Mouse (Mus musculus): ENCODE measurements at regions not wholly inside any gene's neighbourhood (a gene's known extent, or its start where the extent isn't known, plus 50 kb on each side); places are given as distances from the start of the nearest gene placed in this dataset.

DNA sequence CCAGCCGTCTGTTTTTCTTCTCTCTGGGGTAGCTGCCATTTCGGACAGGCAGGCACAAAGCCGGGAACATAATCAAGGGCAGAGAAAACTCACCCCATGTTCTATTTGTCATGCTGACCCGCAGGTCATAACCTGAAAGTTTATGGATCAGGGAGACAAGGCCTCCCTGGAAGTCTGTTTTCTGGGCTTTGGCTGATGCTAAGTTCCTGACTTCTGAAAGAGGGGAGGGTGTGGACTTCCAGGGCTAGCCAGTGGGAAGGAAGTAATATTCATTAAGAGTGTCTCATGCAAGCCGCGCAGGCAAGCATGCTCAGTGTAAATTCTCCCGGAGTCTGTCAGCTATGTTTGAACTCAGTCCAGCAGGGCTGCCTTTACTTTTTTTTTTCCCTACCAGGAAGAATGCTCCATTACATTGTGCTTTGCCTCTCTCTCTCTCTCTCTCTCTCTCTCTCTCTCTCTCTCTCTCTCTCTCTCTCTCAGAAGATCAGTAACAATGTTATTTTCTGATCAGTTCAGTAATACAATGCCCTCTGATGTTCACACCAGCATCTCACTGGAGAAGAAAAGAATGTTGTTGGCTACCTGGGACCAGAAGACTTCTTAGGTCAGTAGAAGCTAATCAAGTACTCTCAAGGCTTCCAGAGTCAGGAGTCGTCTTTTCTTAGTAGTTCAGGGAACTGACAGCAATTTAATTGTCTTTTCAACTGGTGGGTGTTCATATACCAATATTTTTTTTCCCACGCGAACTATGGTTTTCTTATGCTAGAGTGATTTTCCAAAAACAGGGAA is 165.5 kb upstream of the Ubash3b start:
- no peak for TF ChIP-seq TAL1 (IDR thresholded peaks at IDR 0.05; ENCODE audit: low read length)
- no peak for TF ChIP-seq GATA1 (IDR thresholded peaks at IDR 0.05; ENCODE audit: low read length)
- no peaks in the 10 kb centered on the region for H3K4me1 ChIP-seq (ENCODE audit: control insufficient read depth)
- no peak overlapping the region for H3K4me3 ChIP-seq (replicated peaks)
- H3K9me3 ChIP-seq (ENCODE audit: control insufficient read depth, low read length), result no peaks in the 10 kb centered on the region
- no peaks in the 10 kb centered on the region for H3K27me3 ChIP-seq (ENCODE audit: control insufficient read depth)
- H3K36me3 ChIP-seq (ENCODE audit: control insufficient read depth), result no peaks in the 10 kb centered on the region

DNA sequence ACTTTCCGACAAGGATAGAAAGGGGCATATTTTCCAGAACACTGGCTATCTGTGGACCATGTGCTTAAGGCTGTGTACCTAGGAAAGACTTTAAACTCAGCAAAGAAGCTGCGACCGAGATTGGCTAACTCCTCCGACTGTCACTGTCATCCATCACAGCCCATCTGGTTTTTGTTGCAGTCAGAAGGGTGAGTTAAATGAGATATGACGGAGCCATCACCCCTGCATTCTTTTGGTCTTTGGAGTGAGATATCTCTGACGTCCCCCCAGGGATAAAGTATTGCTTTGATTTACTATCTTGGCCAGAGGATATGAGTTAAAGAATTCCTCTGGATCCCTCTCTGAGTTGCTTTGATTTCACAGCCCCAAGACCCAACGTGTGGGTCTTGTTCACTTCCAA is 160.0 kb upstream of the Ubash3b start:
- Histone ChIP-seq H3K4me3 (replicated peaks) (no peak overlapping the region), H3K4me1 (ENCODE audit: control insufficient read depth) (no peaks in the 10 kb centered on the region), H3K27me3 (ENCODE audit: control insufficient read depth) (no peaks in the 10 kb centered on the region), H3K9me3 (ENCODE audit: control insufficient read depth, low read length) (0 out of 2 replicates have a peak, but pooled peaks cover 2% of the 10 kb centered on the region), H3K36me3 (ENCODE audit: control insufficient read depth) (no peaks in the 10 kb centered on the region)
- TF ChIP-seq GATA1 (IDR thresholded peaks at IDR 0.05; ENCODE audit: low read length) (no peak), TAL1 (IDR thresholded peaks at IDR 0.05; ENCODE audit: low read length) (no peak)

GRCm38 (mm10) chr9:41319066-41319465 is 157.6 kb upstream of the Ubash3b start:
- Histone ChIP-seq H3K4me1 (ENCODE audit: control insufficient read depth) (no peaks in the 10 kb centered on the region), H3K27me3 (ENCODE audit: control insufficient read depth) (no peaks in the 10 kb centered on the region), H3K4me3 (replicated peaks) (no peak overlapping the region), H3K9me3 (ENCODE audit: control insufficient read depth, low read length) (0 out of 2 replicates have a peak, but pooled peaks cover 2% of the 10 kb centered on the region), H3K36me3 (ENCODE audit: control insufficient read depth) (no peaks in the 10 kb centered on the region)
- no peak for TF ChIP-seq TAL1 (IDR thresholded peaks at IDR 0.05; ENCODE audit: low read length)
- TF ChIP-seq GATA1 (IDR thresholded peaks at IDR 0.05; ENCODE audit: low read length), result no peak

GRCm38 (mm10) chr9:41306229-41306628 is 144.7 kb upstream of the Ubash3b start:
- Histone ChIP-seq H3K27me3 (ENCODE audit: control insufficient read depth) (no peaks in the 10 kb centered on the region; the same call in 1 of the 2 replicates), H3K36me3 (ENCODE audit: control insufficient read depth) (no peaks in the 10 kb centered on the region), H3K4me3 (replicated peaks) (no peak overlapping the region), H3K9me3 (ENCODE audit: control insufficient read depth, low read length) (no peaks in the 10 kb centered on the region), H3K4me1 (ENCODE audit: control insufficient read depth) (no peaks in the 10 kb centered on the region)
- TF ChIP-seq TAL1 (IDR thresholded peaks at IDR 0.05; ENCODE audit: low read length), result no peak
- no peak for TF ChIP-seq GATA1 (IDR thresholded peaks at IDR 0.05; ENCODE audit: low read length)

- Histone ChIP-seq H3K27me3 (ENCODE audit: control insufficient read depth) (no peaks in the 10 kb centered on the region; the same call in 1 of the 2 replicates), H3K4me3 (replicated peaks) (no peak overlapping the region), H3K9me3 (ENCODE audit: control insufficient read depth, low read length) (no peaks in the 10 kb centered on the region), H3K36me3 (ENCODE audit: control insufficient read depth) (no peaks in the 10 kb centered on the region), H3K4me1 (ENCODE audit: control insufficient read depth) (no peaks in the 10 kb centered on the region)
- TF ChIP-seq TAL1 (IDR thresholded peaks at IDR 0.05; ENCODE audit: low read length), result no peak
- no peak for TF ChIP-seq GATA1 (IDR thresholded peaks at IDR 0.05; ENCODE audit: low read length)
Measured at GRCm38 (mm10) chr9:41303494-41303828, 142.0 kb upstream of the Ubash3b start.

GRCm38 (mm10) chr9:41302809-41303493 is 141.5 kb upstream of the Ubash3b start:
- Histone ChIP-seq H3K4me3 (replicated peaks) (no peak overlapping the region), H3K9me3 (ENCODE audit: control insufficient read depth, low read length) (no peaks in the 10 kb centered on the region), H3K36me3 (ENCODE audit: control insufficient read depth) (no peaks in the 10 kb centered on the region), H3K4me1 (ENCODE audit: control insufficient read depth) (no peaks in the 10 kb centered on the region), H3K27me3 (ENCODE audit: control insufficient read depth) (no peaks in the 10 kb centered on the region; the same call in 1 of the 2 replicates)
- no peak for TF ChIP-seq TAL1 (IDR thresholded peaks at IDR 0.05; ENCODE audit: low read length)
- TF ChIP-seq GATA1 (IDR thresholded peaks at IDR 0.05; ENCODE audit: low read length), result no peak

GRCm38 (mm10) chr9:41286145-41286468 is 124.6 kb upstream of the Ubash3b start:
- no peaks in the 10 kb centered on the region for H3K36me3 ChIP-seq (ENCODE audit: control insufficient read depth)
- no peaks in the 10 kb centered on the region for H3K4me1 ChIP-seq (ENCODE audit: control insufficient read depth)
- no peak for TF ChIP-seq TAL1 (IDR thresholded peaks at IDR 0.05; ENCODE audit: low read length)
- H3K9me3 ChIP-seq (ENCODE audit: control insufficient read depth, low read length), result no peaks in the 10 kb centered on the region
- no peaks in the 10 kb centered on the region for H3K27me3 ChIP-seq (ENCODE audit: control insufficient read depth)
- H3K4me3 ChIP-seq (replicated peaks), result no peak overlapping the region

DNA sequence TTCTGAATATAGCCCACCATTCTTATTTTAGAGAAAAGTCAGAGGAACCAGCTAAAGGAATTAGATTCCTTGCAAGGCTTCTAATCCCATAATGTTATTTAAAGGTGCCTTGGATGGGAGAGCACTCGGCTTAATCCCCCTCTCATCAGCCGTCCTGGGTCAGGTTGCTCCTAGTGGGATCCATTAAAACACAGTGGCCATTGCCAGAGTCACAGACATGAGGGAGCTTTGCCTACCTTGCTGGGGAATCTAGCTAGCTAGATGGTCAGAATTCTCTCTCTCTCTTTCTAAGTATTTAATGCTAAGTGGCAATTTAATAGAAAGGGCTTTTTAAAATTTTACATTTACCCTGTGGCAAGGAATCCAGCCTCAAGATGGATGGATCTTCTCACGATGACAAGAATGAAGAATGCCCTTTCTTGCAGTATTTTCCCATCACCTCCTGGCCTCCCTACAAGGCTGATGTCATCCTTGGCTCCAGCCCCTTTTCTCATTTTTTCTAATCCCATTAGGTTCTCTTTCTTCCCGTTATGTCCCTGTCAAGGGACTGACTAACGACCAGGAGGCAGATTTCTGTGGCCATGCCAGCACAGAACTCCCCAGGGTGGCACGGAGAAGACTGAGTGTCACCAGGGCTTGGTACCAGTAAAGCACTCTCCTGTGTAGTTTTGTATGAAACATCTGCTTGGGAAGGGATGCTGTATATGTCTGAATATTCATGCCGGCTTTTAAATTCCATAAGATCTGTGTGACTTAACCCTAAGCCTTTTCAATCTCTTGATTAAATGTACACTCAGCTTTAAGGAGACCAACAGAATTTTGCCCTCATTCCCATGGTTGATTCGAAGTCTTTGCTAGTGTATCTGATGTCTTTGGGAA is 124.0 kb upstream of the Ubash3b start:
- TF ChIP-seq GATA1 (IDR thresholded peaks at IDR 0.05; ENCODE audit: low read length) (no peak), TAL1 (IDR thresholded peaks at IDR 0.05; ENCODE audit: low read length) (no peak)
- Histone ChIP-seq H3K4me1 (ENCODE audit: control insufficient read depth) (no peaks in the 10 kb centered on the region), H3K27me3 (ENCODE audit: control insufficient read depth) (no peaks in the 10 kb centered on the region), H3K4me3 (replicated peaks) (no peak overlapping the region), H3K36me3 (ENCODE audit: control insufficient read depth) (no peaks in the 10 kb centered on the region), H3K9me3 (ENCODE audit: control insufficient read depth, low read length) (no peaks in the 10 kb centered on the region)

DNA sequence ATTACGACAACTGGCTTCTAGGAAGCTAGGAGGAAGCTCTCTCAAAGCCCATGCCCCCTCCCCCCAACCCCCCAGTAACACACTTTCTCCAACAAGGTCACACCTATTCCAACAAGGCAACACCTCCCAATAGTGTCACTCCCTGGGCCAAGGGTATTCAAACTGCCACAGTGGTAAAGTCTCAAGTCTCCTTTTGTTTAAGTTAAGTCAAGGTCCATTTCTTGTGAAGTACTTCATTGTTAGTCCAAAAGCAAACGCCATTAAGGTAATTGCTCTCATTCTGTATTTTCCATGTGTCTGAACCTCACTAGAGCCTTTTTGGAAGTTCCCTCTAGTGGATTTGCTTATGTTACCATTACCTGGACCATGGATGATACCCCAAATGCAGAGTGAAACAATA is 116.2 kb upstream of the Ubash3b start:
- Histone ChIP-seq H3K4me1 (ENCODE audit: control insufficient read depth) (no peaks in the 10 kb centered on the region), H3K4me3 (replicated peaks) (no peak overlapping the region), H3K27me3 (ENCODE audit: control insufficient read depth) (peaks cover 12% of the 10 kb centered on the region), H3K36me3 (ENCODE audit: control insufficient read depth) (no peaks in the 10 kb centered on the region), H3K9me3 (ENCODE audit: control insufficient read depth, low read length) (no peaks in the 10 kb centered on the region)
- TF ChIP-seq GATA1 (IDR thresholded peaks at IDR 0.05; ENCODE audit: low read length), result no peak
- no peak for TF ChIP-seq TAL1 (IDR thresholded peaks at IDR 0.05; ENCODE audit: low read length)
